Mouse (Mus musculus): Measurements from ENCODE around the gene Ankk1. TPM values are rescaled to one million over a fixed set of nuclear protein-coding genes. Genes with fewer than 3 reads are reported as not detected.

The Ankk1 gene
- 0.58 and 0.62 TPM in 2 replicates for polyA plus RNA-seq (2015; fragmentation: Nextera tagmentation; extraction: Ambion mirVana)

DNA sequence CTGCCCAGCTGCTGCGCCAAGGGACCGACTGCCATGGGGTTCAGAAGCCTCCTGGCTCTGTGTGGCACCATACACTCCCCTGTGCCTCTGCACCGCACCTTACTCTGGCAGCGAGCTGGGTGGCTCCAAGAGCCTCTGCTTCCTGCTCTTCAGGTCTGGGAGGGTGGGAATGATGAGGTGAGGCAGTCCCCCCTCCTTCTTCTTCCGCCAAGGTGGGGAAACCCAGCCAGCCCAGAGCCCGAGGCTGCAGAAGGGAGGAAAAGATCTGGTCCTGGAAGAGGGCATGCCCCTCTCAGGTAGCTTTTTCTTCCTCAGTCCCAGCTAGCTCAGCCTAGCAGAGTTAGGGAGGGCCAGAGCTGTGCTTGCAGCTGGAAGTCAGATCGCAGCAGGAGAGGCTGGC, at the start of gene Ankk1:
TSS of gene Ankk1 (minus strand) at position 101 of the 400 bp plus-strand sequence.
- WGBS, result 64% methylated on average over 7 of the region's 7 CpGs
- no peak for ATAC-seq (ENCODE audit: insufficient read depth, low FRiP score, low read depth)
- H3K27ac ChIP-seq, result no peak within 1 kb of the TSS
- H3K4me3 ChIP-seq (replicated peaks), result no peak within 1 kb of the TSS
- no peaks in the 10 kb centered on the region for H3K36me3 ChIP-seq
- no peaks in the 10 kb centered on the region for H3K9me3 ChIP-seq
- no peaks in the 10 kb centered on the region for H3K4me1 ChIP-seq
- no peaks in the 10 kb centered on the region for H3K27me3 ChIP-seq (replicated peaks)
- no peak within 1 kb of the TSS for H3K9ac ChIP-seq
- no peak within 1 kb of the TSS for H3K4me2 ChIP-seq

DNA sequence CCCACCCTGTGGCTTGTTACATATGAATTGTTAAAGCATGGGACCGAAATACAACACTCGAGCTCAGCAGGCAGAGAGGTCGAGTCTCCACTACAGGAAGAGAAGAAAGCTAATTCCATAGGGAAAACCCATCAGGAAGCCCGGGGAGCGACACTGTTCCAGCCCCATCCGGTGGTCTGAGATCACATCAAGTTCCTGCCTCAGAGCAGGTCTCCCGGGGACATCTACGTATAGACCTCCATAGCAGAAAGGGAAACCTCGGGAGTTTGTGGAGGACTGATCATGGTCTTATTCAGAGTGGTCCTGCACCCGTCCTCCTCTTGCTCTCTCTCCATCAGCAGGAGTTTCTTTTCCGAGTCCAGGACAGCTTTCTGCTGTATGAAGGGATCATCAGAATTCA, 45.3 kb upstream of the Ankk1 start:
- H3K27me3 ChIP-seq (replicated peaks), result no peaks in the 10 kb centered on the region
- H3K9me3 ChIP-seq, result no peaks in the 10 kb centered on the region
- WGBS, result 75% methylated on average over 11 of the region's 11 CpGs
- no peak for ATAC-seq (ENCODE audit: insufficient read depth, low FRiP score, low read depth)
- H3K9ac ChIP-seq, result no peak overlapping the region
- H3K4me3 ChIP-seq (replicated peaks), result no peak overlapping the region
- no peak overlapping the region for H3K4me2 ChIP-seq
- H3K4me1 ChIP-seq, result no peaks in the 10 kb centered on the region
- H3K27ac ChIP-seq, result no peak overlapping the region
- no peaks in the 10 kb centered on the region for H3K36me3 ChIP-seq

GRCm38 (mm10) chr9:49470946-49471345, 44.1 kb upstream of the Ankk1 start:
- ATAC-seq (ENCODE audit: insufficient read depth, low FRiP score, low read depth), result no peak
- Histone ChIP-seq H3K36me3 (no peaks in the 10 kb centered on the region), H3K9ac (no peak overlapping the region), H3K27ac (no peak overlapping the region), H3K9me3 (no peaks in the 10 kb centered on the region), H3K4me3 (replicated peaks) (no peak overlapping the region), H3K27me3 (replicated peaks) (no peaks in the 10 kb centered on the region), H3K4me2 (no peak overlapping the region), H3K4me1 (no peaks in the 10 kb centered on the region)
- 82% methylated on average over 6 of the region's 6 CpGs for WGBS

DNA sequence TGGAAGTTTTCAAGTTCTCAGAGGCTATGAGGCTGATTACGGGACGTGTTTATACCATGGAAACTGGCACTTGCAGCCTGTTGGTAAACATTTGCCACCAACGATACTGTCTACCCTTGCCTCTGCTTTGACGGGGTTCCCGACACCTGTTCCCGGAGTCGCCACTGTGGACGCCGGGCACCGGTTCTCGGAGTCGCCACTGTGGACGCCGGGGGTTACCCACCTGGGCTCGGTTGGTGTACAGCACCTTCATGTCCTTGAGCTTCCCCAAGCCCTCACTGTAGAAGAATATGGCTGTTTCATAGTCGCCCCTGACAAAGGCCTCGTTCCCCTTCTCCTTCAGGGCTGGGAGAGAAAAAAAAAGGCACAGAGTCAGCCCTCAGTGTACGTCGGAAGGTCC, 43.2 kb upstream of the Ankk1 start:
- Histone ChIP-seq H3K4me3 (replicated peaks) (no peak overlapping the region), H3K27ac (no peak overlapping the region), H3K9ac (no peak overlapping the region), H3K4me2 (no peak overlapping the region), H3K4me1 (no peaks in the 10 kb centered on the region), H3K36me3 (no peaks in the 10 kb centered on the region), H3K9me3 (no peaks in the 10 kb centered on the region), H3K27me3 (replicated peaks) (no peaks in the 10 kb centered on the region)
- 91% methylated on average over 19 of the region's 19 CpGs for WGBS
- no peak for ATAC-seq (ENCODE audit: insufficient read depth, low FRiP score, low read depth)

GRCm38 (mm10) chr9:49456136-49456535, 29.3 kb upstream of the Ankk1 start:
- H3K27ac ChIP-seq, result no peak overlapping the region
- no peaks in the 10 kb centered on the region for H3K36me3 ChIP-seq
- H3K9ac ChIP-seq, result no peak overlapping the region
- no peaks in the 10 kb centered on the region for H3K4me1 ChIP-seq
- no peaks in the 10 kb centered on the region for H3K9me3 ChIP-seq
- H3K4me3 ChIP-seq (replicated peaks), result no peak overlapping the region
- WGBS, result 80% methylated on average over 3 of the region's 3 CpGs
- H3K4me2 ChIP-seq, result no peak overlapping the region
- no peaks in the 10 kb centered on the region for H3K27me3 ChIP-seq (replicated peaks)
- ATAC-seq (ENCODE audit: insufficient read depth, low FRiP score, low read depth), result no peak

- H3K4me3 ChIP-seq (replicated peaks), result no peak overlapping the region
- H3K9me3 ChIP-seq, result no peaks in the 10 kb centered on the region
- H3K27ac ChIP-seq, result no peak overlapping the region
- WGBS, result 88% methylated on average over 1 of the region's 1 CpGs
- no peaks in the 10 kb centered on the region for H3K4me1 ChIP-seq
- H3K27me3 ChIP-seq (replicated peaks), result no peaks in the 10 kb centered on the region
- ATAC-seq (ENCODE audit: insufficient read depth, low FRiP score, low read depth), result no peak
- no peak overlapping the region for H3K4me2 ChIP-seq
- no peaks in the 10 kb centered on the region for H3K36me3 ChIP-seq
- H3K9ac ChIP-seq, result no peak overlapping the region
Measured at GRCm38 (mm10) chr9:49452396-49452795, 25.6 kb upstream of the Ankk1 start.

GRCm38 (mm10) chr9:49450491-49450890, 23.7 kb upstream of the Ankk1 start:
- no peak for ATAC-seq (ENCODE audit: insufficient read depth, low FRiP score, low read depth)
- WGBS, result 63% methylated on average over 3 of the region's 3 CpGs

DNA sequence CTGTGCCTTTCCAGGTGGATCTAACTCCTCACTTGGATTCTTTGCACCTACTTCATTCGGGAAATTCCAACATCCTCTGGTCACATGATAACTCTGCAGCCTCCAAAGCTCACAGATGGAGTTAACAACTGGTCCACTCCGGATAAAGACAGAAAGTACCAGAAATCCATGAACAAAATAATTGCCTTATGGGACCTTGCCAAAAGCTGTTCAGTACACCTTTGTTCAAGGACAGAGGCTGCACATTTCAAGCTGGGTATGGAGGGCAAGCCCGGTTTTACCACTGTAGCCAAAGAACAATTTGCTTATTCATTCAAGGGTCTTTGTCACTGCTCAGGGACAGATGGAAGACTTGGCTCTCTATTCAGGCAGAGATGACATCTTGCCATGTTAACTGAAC, 15.8 kb upstream of the Ankk1 start:
- Histone ChIP-seq H3K27ac (no peak overlapping the region), H3K4me1 (no peaks in the 10 kb centered on the region), H3K4me2 (no peak overlapping the region), H3K4me3 (replicated peaks) (no peak overlapping the region), H3K27me3 (replicated peaks) (no peaks in the 10 kb centered on the region), H3K36me3 (no peaks in the 10 kb centered on the region), H3K9ac (no peak overlapping the region), H3K9me3 (no peaks in the 10 kb centered on the region)
- WGBS, result 76% methylated on average over 3 of the region's 3 CpGs
- ATAC-seq (ENCODE audit: insufficient read depth, low FRiP score, low read depth), result no peak

More at GRCm38 (mm10) chr9:49450491-49450890, 23.7 kb upstream of the Ankk1 start:
- Histone ChIP-seq H3K4me2 (no peak overlapping the region), H3K4me3 (replicated peaks) (no peak overlapping the region), H3K36me3 (no peaks in the 10 kb centered on the region), H3K27ac (no peak overlapping the region), H3K9ac (no peak overlapping the region), H3K9me3 (no peaks in the 10 kb centered on the region), H3K27me3 (replicated peaks) (no peaks in the 10 kb centered on the region), H3K4me1 (no peaks in the 10 kb centered on the region)

- no peaks in the 10 kb centered on the region for H3K27me3 ChIP-seq (replicated peaks)
- no peaks in the 10 kb centered on the region for H3K36me3 ChIP-seq
- whole genome bisulfite sequencing, result 65% methylated on average over 5 of the region's 5 CpGs
- no peak overlapping the region for H3K4me2 ChIP-seq
- H3K4me3 ChIP-seq (replicated peaks), result no peak overlapping the region
- ATAC-seq (ENCODE audit: insufficient read depth, low FRiP score, low read depth), result no peak
- H3K9ac ChIP-seq, result no peak overlapping the region
- H3K9me3 ChIP-seq, result no peaks in the 10 kb centered on the region
- H3K4me1 ChIP-seq, result no peaks in the 10 kb centered on the region
- H3K27ac ChIP-seq, result no peak overlapping the region
Measured at GRCm38 (mm10) chr9:49427478-49427877, 657 bp upstream of the Ankk1 start.

DNA sequence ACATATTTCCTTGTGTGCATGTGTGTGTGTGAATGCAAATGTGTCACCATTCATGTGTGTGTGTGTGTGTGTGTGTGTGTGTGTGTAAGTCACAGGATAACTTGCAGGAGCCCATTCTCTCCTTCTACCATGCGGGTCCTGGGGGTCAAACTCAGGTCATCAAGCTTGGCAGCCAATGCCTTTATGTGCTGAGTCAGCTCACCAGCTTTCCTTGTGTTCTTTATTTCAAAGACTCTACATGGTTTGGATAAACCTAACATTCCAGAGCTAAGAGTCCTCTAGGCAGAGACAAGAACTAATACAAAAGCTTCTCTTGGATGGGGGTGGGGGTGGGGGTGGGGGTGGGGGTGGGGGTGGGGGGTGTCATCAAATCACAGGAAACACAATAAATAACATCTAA, 1.2 kb downstream of the Ankk1 start:
- Histone ChIP-seq H3K27me3 (replicated peaks) (no peaks in the 10 kb centered on the region), H3K27ac (no peak overlapping the region), H3K9ac (no peak overlapping the region), H3K4me3 (replicated peaks) (no peak overlapping the region), H3K4me1 (no peaks in the 10 kb centered on the region), H3K36me3 (no peaks in the 10 kb centered on the region), H3K4me2 (no peak overlapping the region), H3K9me3 (no peaks in the 10 kb centered on the region)
- no peak for ATAC-seq (ENCODE audit: insufficient read depth, low FRiP score, low read depth)
- WGBS, result 67% methylated on average over 1 of the region's 1 CpGs

GRCm38 (mm10) chr9:49423866-49424265, 3.0 kb downstream of the Ankk1 start:
- 90% methylated on average over 5 of the region's 5 CpGs for WGBS

GRCm38 (mm10) chr9:49410621-49411020, 16.2 kb downstream of the Ankk1 start:
- H3K4me2 ChIP-seq, result no peak overlapping the region
- no peaks in the 10 kb centered on the region for H3K4me1 ChIP-seq
- 72% methylated on average over 5 of the region's 5 CpGs for WGBS
- H3K4me3 ChIP-seq (replicated peaks), result no peak overlapping the region
- no peaks in the 10 kb centered on the region for H3K27me3 ChIP-seq (replicated peaks)
- no peak overlapping the region for H3K27ac ChIP-seq
- no peaks in the 10 kb centered on the region for H3K36me3 ChIP-seq
- no peak overlapping the region for H3K9ac ChIP-seq
- no peak for ATAC-seq (ENCODE audit: insufficient read depth, low FRiP score, low read depth)
- H3K9me3 ChIP-seq, result no peaks in the 10 kb centered on the region

More at GRCm38 (mm10) chr9:49423866-49424265, 3.0 kb downstream of the Ankk1 start:
- H3K9ac ChIP-seq, result no peak overlapping the region
- H3K4me2 ChIP-seq, result no peak overlapping the region
- no peaks in the 10 kb centered on the region for H3K9me3 ChIP-seq
- no peaks in the 10 kb centered on the region for H3K4me1 ChIP-seq
- no peaks in the 10 kb centered on the region for H3K36me3 ChIP-seq
- no peak for ATAC-seq (ENCODE audit: insufficient read depth, low FRiP score, low read depth)
- H3K4me3 ChIP-seq (replicated peaks), result no peak overlapping the region
- no peaks in the 10 kb centered on the region for H3K27me3 ChIP-seq (replicated peaks)
- no peak overlapping the region for H3K27ac ChIP-seq

GRCm38 (mm10) chr9:49407028-49407427, 19.8 kb downstream of the Ankk1 start:
- H3K9me3 ChIP-seq, result no peaks in the 10 kb centered on the region
- ATAC-seq (ENCODE audit: insufficient read depth, low FRiP score, low read depth), result no peak
- no peaks in the 10 kb centered on the region for H3K36me3 ChIP-seq
- H3K27ac ChIP-seq, result no peak overlapping the region
- H3K4me1 ChIP-seq, result no peaks in the 10 kb centered on the region
- H3K4me3 ChIP-seq (replicated peaks), result no peak overlapping the region
- no peak overlapping the region for H3K9ac ChIP-seq
- 88% methylated on average over 5 of the region's 5 CpGs for WGBS
- H3K4me2 ChIP-seq, result no peak overlapping the region
- H3K27me3 ChIP-seq (replicated peaks), result no peaks in the 10 kb centered on the region

Data from stomach, embryonic 15.5 days (tissue).